Mouse (Mus musculus) hindbrain, embryonic 13.5 days (tissue): ENCODE data around the gene Cpsf6. TPM values are rescaled to one million over a fixed set of nuclear protein-coding genes. Genes with fewer than 3 reads are reported as not detected.

ENCODE experiments used
- ATAC-seq: fragments of 200-750 bp; cut with Nextera tagmentation; 2 replicates; pipeline ENCODE4 v1.8.0; 2017; ENCODE audit warnings: moderate TSS enrichment; ENCODE audit not compliant: low FRiP score
- H3K27ac ChIP-seq: fragments of 300-500 bp; sonication (generic); 2 replicates; pipeline ENCODE4 v1.5.1; 2015; ENCODE audit warnings: inconsistent platforms, mild to moderate bottlenecking, moderate library complexity
- H3K27me3 ChIP-seq: fragments of 300-500 bp; sonication (generic); 2 replicates; pipeline ENCODE4 v1.6.1; 2015; ENCODE audit warnings: mild to moderate bottlenecking, inconsistent platforms
- H3K36me3 ChIP-seq: fragments of 300-500 bp; sonication (generic); 2 replicates; pipeline ENCODE4 v1.6.1; 2015; ENCODE audit warnings: mild to moderate bottlenecking, inconsistent platforms
- H3K4me1 ChIP-seq: fragments of 300-500 bp; sonication (generic); replicated peaks from 2 replicates; pipeline ENCODE4 v1.6.1; 2015; ENCODE audit warnings: inconsistent platforms
- H3K4me2 ChIP-seq: fragments of 300-500 bp; sonication (generic); 2 replicates; pipeline ENCODE4 v1.6.1; 2015; ENCODE audit warnings: inconsistent platforms, mild to moderate bottlenecking, moderate library complexity
- H3K4me3 ChIP-seq: fragments of 300-500 bp; sonication (generic); 2 replicates; pipeline ENCODE4 v1.5.1; 2015; ENCODE audit warnings: mild to moderate bottlenecking, inconsistent platforms
- H3K9ac ChIP-seq: fragments of 300-500 bp; sonication (generic); 2 replicates; pipeline ENCODE4 v1.6.1; 2015; ENCODE audit warnings: mild to moderate bottlenecking, inconsistent platforms
- H3K9me3 ChIP-seq: fragments of 300-500 bp; sonication (generic); 2 replicates; pipeline ENCODE4 v1.6.1; 2016; ENCODE audit warnings: inconsistent platforms
- WGBS: fragments of 180-500 bp; shearing (Covaris S2); methylation state at CpG from one replicate; pipeline ENCODE4 v1.1.7; 2015; 5-methylcytosine and 5-hydroxymethylcytosine counted together
- polyA plus RNA-seq: library from polyadenylated mRNA; unstranded; fragments of >200 nt; fragmentation: Nextera tagmentation; extraction: Ambion mirVana; gene quantifications from 2 replicates; pipeline ENCODE4 v1.2.1, GENCODE M21; 2015

Cpsf6 gene
- polyA plus RNA-seq, 1 experiment from 2014 or later: 179 TPM

GRCm38 (mm10) chr10:117322630-117323029, 57.2 kb downstream of the Cpsf6 start:
- H3K36me3 ChIP-seq: no peaks in the 10 kb centered on the region
- H3K4me3 ChIP-seq: no peak overlapping the region
- H3K27ac ChIP-seq: no peak overlapping the region
- H3K4me2 ChIP-seq: no peak overlapping the region
- no peak for ATAC-seq
- H3K9me3 ChIP-seq: no peaks in the 10 kb centered on the region
- no peaks in the 10 kb centered on the region for H3K4me1 ChIP-seq
- no peak overlapping the region for H3K9ac ChIP-seq
- H3K27me3 ChIP-seq: no peaks in the 10 kb centered on the region
- WGBS: 92% methylated on average over 5 of the region's 5 CpGs

GRCm38 (mm10) chr10:117320571-117320981, 59.2 kb downstream of the Cpsf6 start:
- H3K9me3 ChIP-seq: no peaks in the 10 kb centered on the region
- H3K4me3 ChIP-seq: no peak overlapping the region
- ATAC-seq: no peak
- H3K27me3 ChIP-seq: no peaks in the 10 kb centered on the region
- WGBS: 63% methylated on average over 3 of the region's 3 CpGs
- no peaks in the 10 kb centered on the region for H3K36me3 ChIP-seq
- H3K4me2 ChIP-seq: no peak overlapping the region
- no peaks in the 10 kb centered on the region for H3K4me1 ChIP-seq
- H3K27ac ChIP-seq: no peak overlapping the region
- H3K9ac ChIP-seq: no peak overlapping the region

- Histone ChIP-seq H3K4me2 (no peak overlapping the region), H3K27ac (no peak overlapping the region), H3K9me3 (no peaks in the 10 kb centered on the region), H3K4me1 (no peaks in the 10 kb centered on the region), H3K4me3 (no peak overlapping the region), H3K9ac (no peak overlapping the region), H3K27me3 (no peaks in the 10 kb centered on the region), H3K36me3 (no peaks in the 10 kb centered on the region)
- WGBS: 93% methylated on average over 11 of the region's 11 CpGs
- ATAC-seq: no peak
These were observed 63.4 kb downstream of the Cpsf6 start for GRCm38 (mm10) chr10:117316391-117316790.

GRCm38 (mm10) chr10:117313133-117313532, 66.7 kb downstream of the Cpsf6 start:
- no peak for ATAC-seq
- Histone ChIP-seq H3K9me3 (no peaks in the 10 kb centered on the region), H3K4me2 (no peak overlapping the region), H3K4me1 (no peaks in the 10 kb centered on the region), H3K36me3 (no peaks in the 10 kb centered on the region), H3K9ac (no peak overlapping the region), H3K27ac (no peak overlapping the region), H3K27me3 (no peaks in the 10 kb centered on the region), H3K4me3 (no peak overlapping the region)
- WGBS: 96% methylated on average over 2 of the region's 2 CpGs

GRCm38 (mm10) chr10:117312168-117312567, 67.6 kb downstream of the Cpsf6 start:
- 83% methylated on average over 8 of the region's 8 CpGs for WGBS
- Histone ChIP-seq H3K27ac (no peak overlapping the region), H3K9me3 (no peaks in the 10 kb centered on the region), H3K4me1 (no peaks in the 10 kb centered on the region), H3K9ac (no peak overlapping the region), H3K27me3 (no peaks in the 10 kb centered on the region), H3K4me3 (no peak overlapping the region), H3K36me3 (no peaks in the 10 kb centered on the region), H3K4me2 (no peak overlapping the region)
- ATAC-seq: no peak

GRCm38 (mm10) chr10:117304371-117304770, 75.4 kb downstream of the Cpsf6 start:
- H3K9ac ChIP-seq: no peak overlapping the region
- no peaks in the 10 kb centered on the region for H3K4me1 ChIP-seq
- H3K4me3 ChIP-seq: no peak overlapping the region
- 88% methylated on average over 5 of the region's 5 CpGs for WGBS
- no peaks in the 10 kb centered on the region for H3K9me3 ChIP-seq
- H3K4me2 ChIP-seq: no peak overlapping the region
- no peak for ATAC-seq
- H3K27ac ChIP-seq: no peak overlapping the region
- H3K27me3 ChIP-seq: no peaks in the 10 kb centered on the region
- no peaks in the 10 kb centered on the region for H3K36me3 ChIP-seq

GRCm38 (mm10) chr10:117301688-117302087, 78.1 kb downstream of the Cpsf6 start:
- ATAC-seq: no peak
- Histone ChIP-seq H3K9ac (no peak overlapping the region), H3K27me3 (no peaks in the 10 kb centered on the region), H3K27ac (no peak overlapping the region), H3K4me3 (no peak overlapping the region), H3K4me1 (no peaks in the 10 kb centered on the region), H3K36me3 (no peaks in the 10 kb centered on the region), H3K4me2 (no peak overlapping the region), H3K9me3 (no peaks in the 10 kb centered on the region)
- WGBS: 96% methylated on average over 1 of the region's 1 CpGs

- Histone ChIP-seq H3K9me3 (no peaks in the 10 kb centered on the region), H3K4me3 (no peak overlapping the region), H3K27ac (no peak overlapping the region), H3K9ac (no peak overlapping the region), H3K4me2 (no peak overlapping the region), H3K27me3 (no peaks in the 10 kb centered on the region), H3K4me1 (no peaks in the 10 kb centered on the region), H3K36me3 (no peaks in the 10 kb centered on the region)
- WGBS: 87% methylated on average over 5 of the region's 5 CpGs
- ATAC-seq: no peak
These were observed 79.8 kb downstream of the Cpsf6 start for GRCm38 (mm10) chr10:117299901-117300520.

- H3K4me2 ChIP-seq: no peak overlapping the region
- no peak overlapping the region for H3K4me3 ChIP-seq
- no peak overlapping the region for H3K9ac ChIP-seq
- ATAC-seq: no peak
- 88% methylated on average over 4 of the region's 4 CpGs for WGBS
- H3K36me3 ChIP-seq: no peaks in the 10 kb centered on the region
- no peak overlapping the region for H3K27ac ChIP-seq
- no peaks in the 10 kb centered on the region for H3K9me3 ChIP-seq
- H3K4me1 ChIP-seq: no peaks in the 10 kb centered on the region
- no peaks in the 10 kb centered on the region for H3K27me3 ChIP-seq
These were observed 80.7 kb downstream of the Cpsf6 start for GRCm38 (mm10) chr10:117299106-117299505.

- Histone ChIP-seq H3K27me3 (no peaks in the 10 kb centered on the region), H3K36me3 (no peaks in the 10 kb centered on the region), H3K27ac (no peak overlapping the region), H3K9ac (no peak overlapping the region), H3K4me2 (no peak overlapping the region), H3K4me1 (no peaks in the 10 kb centered on the region), H3K9me3 (no peaks in the 10 kb centered on the region), H3K4me3 (no peak overlapping the region)
- WGBS: 91% methylated on average over 6 of the region's 6 CpGs
- no peak for ATAC-seq
These were observed 81.5 kb downstream of the Cpsf6 start for GRCm38 (mm10) chr10:117298336-117298735.

Other genes with a start within 250 kb of the Cpsf6 start
- gene Frs2, start 231.5 kb downstream of the Cpsf6 start, polyA plus RNA-seq: 18.6 and 20.5 TPM in 2 replicates
- 126 and 127 TPM in 2 replicates for gene Yeats4, start 155.5 kb downstream of the Cpsf6 start, polyA plus RNA-seq
- gene 9530003J23Rik, start 141.3 kb downstream of the Cpsf6 start, polyA plus RNA-seq: 0.16 TPM in 1 of 2 replicates, not detected in the other
- gene Lyz2, start 97.7 kb downstream of the Cpsf6 start, polyA plus RNA-seq: 25.9 and 29.3 TPM in 2 replicates
- gene Lyz1, start 87.1 kb downstream of the Cpsf6 start, polyA plus RNA-seq: not detected in 2 replicates
- 3.1 and 3.7 TPM in 2 replicates for gene Cpm, start 249.5 kb upstream of the Cpsf6 start, polyA plus RNA-seq